Mouse (Mus musculus): ENCODE measurements around the gene Tenm2. TPM values are rescaled to one million over a fixed set of nuclear protein-coding genes. Genes with fewer than 3 reads are reported as not detected.

The Tenm2 gene
- total and polyA plus RNA-seq, 3 experiments, result not detected

DNA sequence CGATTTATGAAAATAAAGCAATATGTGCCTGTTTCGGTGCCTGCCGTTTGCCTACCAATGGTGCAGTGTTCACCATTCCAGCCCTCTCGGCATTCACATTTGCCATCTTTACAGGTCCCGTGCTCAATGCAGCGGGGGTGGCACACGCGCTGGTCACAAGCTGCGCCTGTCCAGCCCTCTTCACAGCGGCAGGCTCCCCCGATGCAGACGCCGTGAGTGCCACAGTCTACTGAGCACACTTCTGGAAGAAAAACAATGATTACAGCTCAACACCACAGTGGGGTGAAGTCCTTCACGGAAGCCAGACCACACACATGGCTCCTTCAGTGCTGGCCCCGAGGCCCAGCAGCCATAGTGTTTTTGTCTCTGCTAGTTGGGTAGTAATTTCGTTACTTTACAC lies 1096.2 kb downstream of the Tenm2 start:
- no peak overlapping the region for H3K9ac ChIP-seq (ENCODE audit: control insufficient read depth, low read depth, low read length, poor library complexity, severe bottlenecking)
- TF ChIP-seq UBTF (IDR thresholded peaks at IDR 0.05; ENCODE audit: borderline replicate concordance, insufficient read depth, low read depth, low read length) (no peak), MYC (IDR thresholded peaks at IDR 0.05; ENCODE audit: low read depth, low read length) (no peak)
- H3K27ac ChIP-seq (ENCODE audit: control insufficient read depth, low read depth, low read length), result no peak overlapping the region
- H3K9me3 ChIP-seq (replicated peaks; ENCODE audit: insufficient read depth, low read length), result no peaks in the 10 kb centered on the region
- H3K4me3 ChIP-seq (ENCODE audit: control insufficient read depth in 1 of 2, insufficient read depth in 1 of 2, low read depth in 2 of 2, low read length in 2 of 2), result no peak overlapping the region
- no peaks in the 10 kb centered on the region for H3K27me3 ChIP-seq (ENCODE audit: control insufficient read depth in 1 of 2, insufficient read depth in 2 of 2, low read length in 2 of 2)
- no peaks in the 10 kb centered on the region for H3K36me3 ChIP-seq (ENCODE audit: control insufficient read depth in 1 of 2, insufficient read depth in 2 of 2, low read length in 2 of 2)
- no peaks in the 10 kb centered on the region for H3K79me2 ChIP-seq (ENCODE audit: control insufficient read depth, insufficient read depth, low read length, poor library complexity)
- H3K4me1 ChIP-seq (ENCODE audit: control insufficient read depth in 1 of 2, insufficient read depth in 2 of 2, low read length in 2 of 2), result no peaks in the 10 kb centered on the region
- DNase-seq (ENCODE audit: low read depth, low spot score), result no peak

DNA sequence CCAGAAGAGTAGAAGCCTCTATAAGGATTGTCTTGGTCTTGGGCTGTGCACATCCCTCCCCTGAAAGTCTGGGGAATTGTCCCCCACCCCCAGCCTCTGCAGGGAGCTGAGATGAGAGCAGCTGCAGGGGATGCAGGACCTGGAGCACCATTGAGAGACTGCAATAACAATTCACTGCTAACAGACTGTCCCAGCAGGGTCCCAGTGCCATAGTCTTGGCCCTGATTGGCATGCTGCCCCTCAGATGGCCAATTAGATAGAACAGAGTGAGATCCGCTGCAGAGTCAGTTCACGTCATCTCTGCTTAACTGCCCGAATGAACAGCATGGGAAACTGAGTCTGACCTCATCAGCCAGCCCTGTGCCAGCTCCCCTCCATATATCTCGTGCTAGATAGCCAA lies 1097.9 kb downstream of the Tenm2 start:
- no peak overlapping the region for H3K4me3 ChIP-seq (ENCODE audit: control insufficient read depth in 1 of 2, insufficient read depth in 1 of 2, low read depth in 2 of 2, low read length in 2 of 2)
- no peak for TF ChIP-seq USF2 (IDR thresholded peaks at IDR 0.05; ENCODE audit: borderline replicate concordance in 1 of 2, insufficient read depth in 1 of 2, low read depth in 1 of 2, low read length in 2 of 2)
- no peak for TF ChIP-seq MAFK (IDR thresholded peaks at IDR 0.05; ENCODE audit: borderline replicate concordance, low read depth, low read length)
- no peak for TF ChIP-seq TAL1 (IDR thresholded peaks at IDR 0.05; ENCODE audit: low read length)
- no peak for TF ChIP-seq ZC3H11A (IDR thresholded peaks at IDR 0.05; ENCODE audit: low read depth, low read length)
- TF ChIP-seq POLR2A (IDR thresholded peaks at IDR 0.05; ENCODE audit: control insufficient read depth in 1 of 2, insufficient read depth in 1 of 2, low read depth in 1 of 2, low read length in 2 of 2, poor library complexity in 1 of 2), result no peak
- TF ChIP-seq ZMIZ1 (IDR thresholded peaks at IDR 0.05; ENCODE audit: low read depth, low read length), result no peak
- TF ChIP-seq CHD1 (IDR thresholded peaks at IDR 0.05; ENCODE audit: low read depth, low read length), result no peak
- no peak for TF ChIP-seq ETS1 (IDR thresholded peaks at IDR 0.05; ENCODE audit: low read depth, low read length)
- no peak for TF ChIP-seq KAT2A (conservative IDR thresholded peaks at IDR 0.05; ENCODE audit: low read depth, low read length)
- TF ChIP-seq HCFC1 (IDR thresholded peaks at IDR 0.05; ENCODE audit: low read depth, low read length), result no peak
- no peak for TF ChIP-seq E2F4 (IDR thresholded peaks at IDR 0.05; ENCODE audit: borderline replicate concordance, low read depth, low read length)
- no peak for TF ChIP-seq EP300 (IDR thresholded peaks at IDR 0.05; ENCODE audit: low read depth in 1 of 2, low read length in 2 of 2)
- no peak for TF ChIP-seq RAD21 (IDR thresholded peaks at IDR 0.05; ENCODE audit: low read depth, low read length)
- no peak for TF ChIP-seq SIN3A (IDR thresholded peaks at IDR 0.05; ENCODE audit: low read length)
- TF ChIP-seq UBTF (IDR thresholded peaks at IDR 0.05; ENCODE audit: borderline replicate concordance, insufficient read depth, low read depth, low read length), result no peak
- H3K79me2 ChIP-seq (ENCODE audit: control insufficient read depth, insufficient read depth, low read length, poor library complexity), result no peaks in the 10 kb centered on the region
- no peaks in the 10 kb centered on the region for H3K4me1 ChIP-seq (ENCODE audit: control insufficient read depth in 1 of 2, insufficient read depth in 2 of 2, low read length in 2 of 2)
- no peaks in the 10 kb centered on the region for H3K27me3 ChIP-seq (ENCODE audit: control insufficient read depth in 1 of 2, insufficient read depth in 2 of 2, low read length in 2 of 2)
- no peak overlapping the region for H3K27ac ChIP-seq (ENCODE audit: control insufficient read depth, low read depth, low read length)
- H3K9me3 ChIP-seq (replicated peaks; ENCODE audit: insufficient read depth, low read length), result no peaks in the 10 kb centered on the region
- no peak for DNase-seq (ENCODE audit: low read depth, low spot score)
- no peaks in the 10 kb centered on the region for H3K36me3 ChIP-seq (ENCODE audit: control insufficient read depth in 1 of 2, insufficient read depth in 2 of 2, low read length in 2 of 2)
- no peak overlapping the region for H3K9ac ChIP-seq (ENCODE audit: control insufficient read depth, low read depth, low read length, poor library complexity, severe bottlenecking)

Measured in MEL (cell line).